Mouse (Mus musculus) stomach, postnatal 0 days (tissue): ENCODE measurements around the gene Wee1. TPM values are rescaled to one million over a fixed set of nuclear protein-coding genes. Genes with fewer than 3 reads are reported as not detected.
A peak's percentile ranks its signal among the peaks of the same experiment; 100 is the strongest.

Experiments
- ATAC-seq: fragments of 200-750 bp; cut with Nextera tagmentation; 2 replicates; pipeline ENCODE4 v1.8.0; 2017; ENCODE audit not compliant: low FRiP score, low TSS enrichment
- DNase-seq: peaks from one replicate; pipeline ENCODE4 v3.0.0-alpha.2; 2016; ENCODE audit warnings: low spot score
- H3K27ac ChIP-seq: fragments of 300-500 bp; sonication (generic); replicated peaks from 2 replicates; pipeline ENCODE4 v1.5.1; 2014; ENCODE audit warnings: mild to moderate bottlenecking, control low read depth
- H3K27me3 ChIP-seq: fragments of 300-500 bp; sonication (generic); 2 replicates; pipeline ENCODE4 v1.6.1; 2014; ENCODE audit warnings: low read length; ENCODE audit not compliant: control insufficient read depth, insufficient read depth
- H3K36me3 ChIP-seq: fragments of 300-500 bp; sonication (generic); 2 replicates; pipeline ENCODE4 v1.6.1; 2014; ENCODE audit warnings: low read length, mixed read lengths; ENCODE audit not compliant: control insufficient read depth, insufficient read depth
- H3K4me1 ChIP-seq: fragments of 300-500 bp; sonication (generic); replicated peaks from 2 replicates; pipeline ENCODE4 v1.6.1; 2014; ENCODE audit warnings: antibody characterized with exemption; ENCODE audit not compliant: control insufficient read depth, insufficient read depth
- H3K4me2 ChIP-seq: fragments of 300-500 bp; sonication (generic); replicated peaks from 2 replicates; pipeline ENCODE4 v1.6.1; 2014; ENCODE audit warnings: low read depth, mild to moderate bottlenecking, control low read depth, moderate library complexity
- H3K4me3 ChIP-seq: fragments of 300-500 bp; sonication (generic); 2 replicates; pipeline ENCODE4 v1.5.1; 2014; ENCODE audit warnings: low read depth, low read length, control low read depth
- H3K9ac ChIP-seq: fragments of 300-500 bp; sonication (generic); 2 replicates; pipeline ENCODE4 v1.6.1; 2014; ENCODE audit warnings: mild to moderate bottlenecking, low read length, control low read depth, mixed read lengths
- H3K9me3 ChIP-seq: fragments of 300-500 bp; sonication (generic); 2 replicates; pipeline ENCODE4 v1.6.1; 2016; ENCODE audit warnings: low read length; ENCODE audit not compliant: control insufficient read depth
- CTCF ChIP-seq: IDR thresholded peaks from 2 replicates; pipeline ENCODE4 v1.5.1; 2016; ENCODE audit warnings: antibody characterized with exemption, low read depth, mild to moderate bottlenecking, moderate library complexity
- EP300 ChIP-seq: optimal IDR thresholded peaks from 2 replicates; pipeline ENCODE3; 2016; ENCODE audit warnings: antibody characterized with exemption
- WGBS: fragments of 180-500 bp; shearing (Covaris S2); extraction: QIAGEN DNeasy Blood & Tissue Kit; methylation state at CpG from one replicate; pipeline ENCODE4 v1.1.7; 2014; 5-methylcytosine and 5-hydroxymethylcytosine counted together
- polyA plus RNA-seq: library from polyadenylated mRNA; unstranded; fragments of >200 nt; fragmentation: Nextera tagmentation; extraction: Ambion mirVana; gene quantifications from 2 replicates; pipeline ENCODE4 v1.2.1, GENCODE M21; 2015

Gene Wee1
- polyA plus RNA-seq, 1 experiment from 2014 or later = 14.5 TPM

DNA sequence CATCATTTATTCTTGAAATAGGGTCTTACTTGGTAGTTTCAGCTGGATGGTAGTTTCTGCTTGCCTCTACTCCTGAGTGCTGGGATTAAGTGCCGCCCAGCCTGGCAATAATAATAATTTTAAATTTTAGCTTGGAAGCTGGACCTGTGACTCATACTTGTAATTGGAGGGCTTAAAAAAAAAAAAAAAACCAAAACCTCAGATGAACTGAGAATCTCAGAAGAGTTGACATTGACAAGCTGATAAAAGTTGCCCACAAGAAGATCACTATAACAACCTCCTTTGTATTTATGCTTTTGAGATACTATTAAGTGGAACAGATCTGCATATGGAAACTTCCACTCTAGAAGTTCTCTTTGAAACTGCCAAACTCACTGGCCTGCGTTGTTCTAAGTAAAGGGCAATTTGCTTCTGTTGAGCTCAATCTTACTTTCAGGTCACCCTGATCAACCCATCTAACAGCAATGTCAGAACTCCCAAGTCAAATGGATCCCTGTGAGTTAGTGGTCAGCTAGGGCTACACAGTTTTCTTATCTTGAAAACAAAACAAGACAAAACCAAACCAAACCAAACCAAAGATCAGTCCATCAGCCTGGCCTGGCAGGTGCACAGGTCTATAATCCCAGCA, 1.6 kb upstream of the Wee1 start:
- Histone ChIP-seq H3K4me1 (no peaks in the 10 kb centered on the region; the same call in 1 of the 2 replicates), H3K4me3 (no peak overlapping the region), H3K9me3 (no peaks in the 10 kb centered on the region), H3K27me3 (no peaks in the 10 kb centered on the region), H3K4me2 (peak overlapping the region; percentile 87; the same call in 1 of the 2 replicates), H3K27ac (peak overlapping the region; percentile 91), H3K9ac (no peak overlapping the region), H3K36me3 (no peaks in the 10 kb centered on the region)
- 65% methylated on average over 2 of the region's 2 CpGs for WGBS
- no peak for TF ChIP-seq CTCF
- no peak for TF ChIP-seq EP300
- ATAC-seq = no peak
- no peak for DNase-seq

DNA sequence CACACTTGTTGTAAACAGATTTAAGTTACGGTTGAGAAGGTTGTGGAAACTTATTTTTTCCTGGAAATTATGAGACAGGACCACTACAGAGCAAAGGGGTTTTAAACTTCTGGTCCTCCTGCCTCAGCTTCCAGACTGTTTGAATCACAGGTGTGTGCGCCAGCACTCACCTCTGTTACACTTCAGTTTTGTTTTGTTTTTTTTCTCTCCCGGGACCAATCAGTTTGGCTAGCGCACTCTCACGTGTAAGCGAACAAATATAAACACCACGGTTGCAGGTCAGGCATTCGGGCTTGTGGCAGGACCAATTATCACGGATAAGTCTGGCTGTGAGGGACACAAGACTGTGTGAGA, 707 bp upstream of the Wee1 start:
- Histone ChIP-seq H3K4me2 (peak overlapping the region; percentile 87), H3K36me3 (no peaks in the 10 kb centered on the region), H3K4me1 (no peaks in the 10 kb centered on the region; the same call in 1 of the 2 replicates), H3K27ac (peak overlapping the region; percentile 91), H3K9me3 (no peaks in the 10 kb centered on the region), H3K27me3 (no peaks in the 10 kb centered on the region), H3K9ac (peak overlapping the region; percentile 71), H3K4me3 (peak overlapping the region; percentile 90)
- ATAC-seq = no peak
- no peak for TF ChIP-seq CTCF
- TF ChIP-seq EP300 = no peak
- DNase-seq = no peak
- WGBS = under 1% methylated on average over 9 of the region's 9 CpGs

DNA sequence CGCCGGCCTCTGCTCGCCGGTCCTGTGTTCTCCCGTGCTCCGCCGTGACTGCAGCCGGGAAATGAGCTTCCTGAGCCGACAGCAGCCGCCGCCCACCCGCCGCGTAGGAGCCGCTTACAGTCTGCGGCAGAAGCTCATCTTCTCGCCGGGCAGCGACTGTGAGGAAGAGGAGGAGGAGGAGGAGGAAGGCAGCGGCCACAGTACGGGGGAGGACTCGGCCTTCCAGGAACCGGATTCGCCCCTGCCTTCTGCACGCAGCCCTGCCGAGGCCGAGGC, 381 bp downstream of the Wee1 start:
- no peak for TF ChIP-seq CTCF
- no peak for TF ChIP-seq EP300
- no peaks in the 10 kb centered on the region; the same call in 1 of the 2 replicates for H3K4me1 ChIP-seq
- no peaks in the 10 kb centered on the region for H3K36me3 ChIP-seq
- peak overlapping the region; percentile 87 for H3K4me2 ChIP-seq
- H3K9ac ChIP-seq = peak overlapping the region; percentile 90
- WGBS = 0% methylated on average over 27 of the region's 27 CpGs
- H3K27ac ChIP-seq = peak overlapping the region; percentile 95
- DNase-seq (no peak), ATAC-seq (no peak)
- H3K27me3 ChIP-seq = no peaks in the 10 kb centered on the region
- peak overlapping the region; percentile 90 for H3K4me3 ChIP-seq
- H3K9me3 ChIP-seq = no peaks in the 10 kb centered on the region

DNA sequence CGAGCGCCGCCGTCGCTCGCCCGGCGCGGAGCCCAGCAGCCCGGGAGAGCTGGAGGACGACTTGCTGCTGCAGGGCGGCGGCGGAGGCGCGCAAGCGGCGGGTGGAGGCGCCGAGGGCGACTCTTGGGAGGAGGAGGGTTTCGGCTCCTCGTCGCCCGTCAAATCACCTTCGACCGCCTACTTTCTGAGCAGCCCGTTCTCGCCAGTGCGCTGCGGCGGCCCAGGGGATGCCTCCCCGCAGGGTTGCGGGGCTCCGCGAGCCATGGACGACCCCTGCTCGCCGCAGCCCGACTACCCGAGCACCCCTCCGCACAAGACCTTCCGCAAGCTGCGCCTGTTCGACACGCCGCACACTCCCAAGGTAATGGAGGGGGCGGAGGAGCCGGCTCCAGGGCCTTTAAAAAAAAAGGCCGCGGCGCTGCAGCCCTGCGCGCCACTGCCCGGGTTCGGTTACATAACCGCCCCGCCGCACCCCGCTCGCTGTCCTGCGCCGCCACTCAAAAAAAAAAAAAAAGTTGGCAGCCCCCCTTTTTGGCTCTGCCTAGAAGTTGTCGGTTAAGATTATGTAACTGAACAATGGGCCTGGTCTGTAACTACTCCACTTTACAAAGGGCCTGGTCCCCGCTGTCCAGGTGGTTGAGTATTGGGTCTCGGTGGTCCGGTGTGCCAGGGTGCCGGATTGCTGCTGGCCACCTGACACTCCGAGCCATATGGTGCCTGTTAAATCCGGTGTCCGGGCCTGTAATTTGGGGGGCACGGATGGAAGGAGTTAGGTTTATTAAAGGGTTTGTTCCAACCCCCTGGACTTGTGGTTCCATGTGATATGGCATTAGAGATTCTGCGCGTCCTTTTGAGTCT, 948 bp downstream of the Wee1 start:
- H3K4me1 ChIP-seq = no peaks in the 10 kb centered on the region; the same call in 1 of the 2 replicates
- H3K36me3 ChIP-seq = no peaks in the 10 kb centered on the region
- under 1% methylated on average over 67 of the region's 74 CpGs for WGBS
- peak overlapping the region; percentile 95 for H3K27ac ChIP-seq
- ATAC-seq (peak; percentile 2; the same call in 1 of the 2 replicates), DNase-seq (peak; percentile 78)
- H3K9me3 ChIP-seq = no peaks in the 10 kb centered on the region
- TF ChIP-seq EP300 = no peak
- TF ChIP-seq CTCF = no peak
- H3K4me2 ChIP-seq = peak overlapping the region; percentile 87
- peak overlapping the region; percentile 90 for H3K9ac ChIP-seq
- no peaks in the 10 kb centered on the region for H3K27me3 ChIP-seq
- H3K4me3 ChIP-seq = peak overlapping the region; percentile 90

DNA sequence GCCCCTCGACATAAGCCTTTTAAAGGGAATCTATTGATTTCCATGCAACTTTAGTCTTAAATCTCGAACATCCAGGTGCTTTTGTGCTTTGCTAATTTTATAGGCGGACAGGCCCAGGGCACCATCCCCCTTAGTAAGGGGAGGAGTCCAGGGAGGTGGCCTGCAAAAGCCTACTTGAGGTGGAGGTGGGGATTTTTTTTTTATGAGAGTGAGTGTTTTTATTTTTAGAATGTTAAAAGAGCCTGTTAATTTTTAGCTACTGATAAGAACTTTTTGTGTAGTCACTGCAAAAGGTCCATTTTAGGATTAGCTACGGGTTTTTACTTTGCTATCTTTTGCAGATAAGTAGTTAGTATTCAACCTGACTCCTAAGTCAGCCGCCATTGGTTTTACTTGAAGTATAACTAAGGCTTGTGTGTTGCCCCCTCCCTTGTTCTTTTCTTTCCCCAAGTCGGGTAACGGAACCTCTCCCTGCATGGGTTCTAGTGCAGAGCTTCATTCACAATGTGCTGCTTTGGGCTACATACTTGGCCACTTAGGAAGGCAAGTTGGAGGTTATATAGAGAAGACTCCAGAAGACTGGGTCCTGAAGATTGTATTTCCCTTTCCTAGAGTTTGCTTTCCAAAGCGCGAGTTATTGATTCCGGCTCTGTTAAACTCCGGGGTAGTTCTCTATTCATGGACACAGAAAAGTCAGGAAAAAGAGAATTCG, 2.2 kb downstream of the Wee1 start:
- Histone ChIP-seq H3K4me2 (peak overlapping the region; percentile 87), H3K9me3 (no peaks in the 10 kb centered on the region), H3K4me1 (no peaks in the 10 kb centered on the region; the same call in 1 of the 2 replicates), H3K4me3 (peak overlapping the region; percentile 90), H3K36me3 (no peaks in the 10 kb centered on the region), H3K27me3 (no peaks in the 10 kb centered on the region), H3K9ac (peak overlapping the region; percentile 90), H3K27ac (peak overlapping the region; percentile 95)
- no peak for TF ChIP-seq EP300
- TF ChIP-seq CTCF = no peak
- 29% methylated on average over 12 of the region's 12 CpGs for WGBS
- DNase-seq (peak; percentile 66), ATAC-seq (no peak)

DNA sequence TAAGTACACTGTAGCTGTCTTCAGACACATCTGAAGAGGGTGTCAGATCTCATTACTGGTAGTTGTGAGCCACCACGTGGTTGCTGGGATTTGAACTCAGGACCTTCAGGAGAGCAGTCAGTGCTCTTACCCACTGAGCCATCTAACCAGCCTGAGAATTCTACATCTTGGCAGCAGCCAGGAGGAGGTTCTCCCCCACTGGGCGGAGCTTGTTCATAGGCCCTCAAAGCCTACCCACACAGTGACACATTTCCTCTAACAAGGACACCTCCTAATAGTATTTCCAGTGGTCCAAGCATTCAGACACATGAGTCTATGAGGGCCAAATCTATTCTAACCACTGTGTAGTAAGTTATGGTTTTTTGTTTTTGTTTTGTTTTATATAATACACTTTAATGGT, 6.7 kb downstream of the Wee1 start:
- Histone ChIP-seq H3K4me2 (no peak overlapping the region), H3K36me3 (peaks cover 3% of the 10 kb centered on the region; the same call in 1 of the 2 replicates), H3K4me3 (no peak overlapping the region), H3K9ac (no peak overlapping the region), H3K27ac (no peak overlapping the region), H3K9me3 (no peaks in the 10 kb centered on the region), H3K4me1 (no peaks in the 10 kb centered on the region), H3K27me3 (no peaks in the 10 kb centered on the region)
- WGBS = 88% methylated on average over 2 of the region's 2 CpGs
- DNase-seq (no peak), ATAC-seq (no peak)
- TF ChIP-seq EP300 (no peak), CTCF (no peak)
